Mouse (Mus musculus): ENCODE data around the gene Raf1. TPM values are rescaled to one million over a fixed set of nuclear protein-coding genes. Genes with fewer than 3 reads are reported as not detected.

The Raf1 gene
- polyA plus RNA-seq, 1 experiment from 2014 or later = 39.6 TPM

- Histone ChIP-seq H3K27me3 (ENCODE audit: insufficient read depth, low read length) (no peaks in the 10 kb centered on the region), H3K9me3 (ENCODE audit: low read length) (no peaks in the 10 kb centered on the region), H3K4me1 (ENCODE audit: insufficient read depth) (peaks cover 6% of the 10 kb centered on the region), H3K27ac (ENCODE audit: low read depth) (no peak overlapping the region), H3K4me2 (ENCODE audit: low read depth, low read length) (peak overlapping the region; percentile 78), H3K4me3 (ENCODE audit: low read depth, low read length) (peak overlapping the region; percentile 94; the same call in 1 of the 2 replicates), H3K9ac (replicated peaks) (no peak overlapping the region), H3K36me3 (replicated peaks; ENCODE audit: insufficient read depth, low read length) (peaks cover 6% of the 10 kb centered on the region; the same call in 1 of the 2 replicates)
- ATAC-seq (no peak), DNase-seq (peak; percentile 13)
- 67% methylated on average over 4 of the region's 4 CpGs for WGBS (ENCODE audit: insufficient replicate concordance)
- TF ChIP-seq CTCF (IDR thresholded peaks at IDR 0.05; ENCODE audit: low read depth) (peak; percentile 20), EP300 (IDR thresholded peaks at IDR 0.05; ENCODE audit: low read depth) (no peak)
These were observed 75.1 kb downstream of the Raf1 start for GRCm38 (mm10) chr6:115601322-115601714.

- no peak for TF ChIP-seq CTCF (IDR thresholded peaks at IDR 0.05; ENCODE audit: low read depth)
- TF ChIP-seq EP300 (IDR thresholded peaks at IDR 0.05; ENCODE audit: low read depth) = no peak
- ATAC-seq (no peak), DNase-seq (no peak)
- H3K27me3 ChIP-seq (ENCODE audit: insufficient read depth, low read length) = no peaks in the 10 kb centered on the region
- no peak overlapping the region for H3K27ac ChIP-seq (ENCODE audit: low read depth)
- no peak overlapping the region for H3K9ac ChIP-seq (replicated peaks)
- 50% methylated on average over 3 of the region's 3 CpGs for WGBS (ENCODE audit: insufficient replicate concordance)
- no peaks in the 10 kb centered on the region for H3K4me1 ChIP-seq (ENCODE audit: insufficient read depth)
- H3K4me3 ChIP-seq (ENCODE audit: low read depth, low read length) = no peak overlapping the region
- H3K4me2 ChIP-seq (ENCODE audit: low read depth, low read length) = no peak overlapping the region
- H3K9me3 ChIP-seq (ENCODE audit: low read length) = no peaks in the 10 kb centered on the region
- H3K36me3 ChIP-seq (replicated peaks; ENCODE audit: insufficient read depth, low read length) = no peaks in the 10 kb centered on the region
These were observed 80.8 kb downstream of the Raf1 start for GRCm38 (mm10) chr6:115595667-115596066.

DNA sequence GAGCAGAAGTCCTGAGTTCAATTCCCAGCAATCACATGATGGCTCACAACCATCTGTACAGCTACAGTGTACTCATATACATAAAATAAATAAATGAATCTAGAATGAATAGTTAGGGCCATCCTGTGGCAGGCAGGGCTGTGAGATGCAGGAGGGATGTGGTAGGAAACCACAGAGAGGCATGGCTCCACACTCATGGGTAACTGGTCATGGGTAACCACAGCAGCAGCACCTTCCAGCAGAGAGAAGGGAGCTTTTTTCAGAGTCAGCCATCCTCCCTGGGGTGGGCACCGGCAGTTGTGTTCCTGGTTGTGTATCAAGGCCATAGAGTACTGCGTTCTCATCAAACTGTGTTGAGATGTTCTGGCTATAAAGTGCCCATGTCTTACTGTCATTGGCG is 82.0 kb downstream of the Raf1 start:
- Histone ChIP-seq H3K4me1 (ENCODE audit: insufficient read depth) (no peaks in the 10 kb centered on the region; the same call in 1 of the 2 replicates), H3K9ac (replicated peaks) (no peak overlapping the region), H3K4me3 (ENCODE audit: low read depth, low read length) (no peak overlapping the region), H3K9me3 (ENCODE audit: low read length) (no peaks in the 10 kb centered on the region), H3K27ac (ENCODE audit: low read depth) (no peak overlapping the region), H3K4me2 (ENCODE audit: low read depth, low read length) (no peak overlapping the region), H3K36me3 (replicated peaks; ENCODE audit: insufficient read depth, low read length) (no peaks in the 10 kb centered on the region), H3K27me3 (ENCODE audit: insufficient read depth, low read length) (no peaks in the 10 kb centered on the region)
- no peak for TF ChIP-seq CTCF (IDR thresholded peaks at IDR 0.05; ENCODE audit: low read depth)
- no peak for TF ChIP-seq EP300 (IDR thresholded peaks at IDR 0.05; ENCODE audit: low read depth)
- WGBS (ENCODE audit: insufficient replicate concordance) = 40% methylated on average over 3 of the region's 3 CpGs
- DNase-seq = no peak
- ATAC-seq = no peak

- H3K27me3 ChIP-seq (ENCODE audit: insufficient read depth, low read length) = no peaks in the 10 kb centered on the region
- no peak overlapping the region for H3K27ac ChIP-seq (ENCODE audit: low read depth)
- no peak for ATAC-seq
- H3K36me3 ChIP-seq (replicated peaks; ENCODE audit: insufficient read depth, low read length) = no peaks in the 10 kb centered on the region
- H3K4me3 ChIP-seq (ENCODE audit: low read depth, low read length) = no peak overlapping the region
- no peak overlapping the region for H3K4me2 ChIP-seq (ENCODE audit: low read depth, low read length)
- 68% methylated on average over 4 of the region's 4 CpGs for WGBS (ENCODE audit: insufficient replicate concordance)
- DNase-seq = no peak
- no peak overlapping the region for H3K9ac ChIP-seq (replicated peaks)
- H3K4me1 ChIP-seq (ENCODE audit: insufficient read depth) = no peaks in the 10 kb centered on the region; the same call in 1 of the 2 replicates
- no peaks in the 10 kb centered on the region for H3K9me3 ChIP-seq (ENCODE audit: low read length)
- no peak for TF ChIP-seq CTCF (IDR thresholded peaks at IDR 0.05; ENCODE audit: low read depth)
- no peak for TF ChIP-seq EP300 (IDR thresholded peaks at IDR 0.05; ENCODE audit: low read depth)
These were observed 83.2 kb downstream of the Raf1 start for GRCm38 (mm10) chr6:115593252-115593651.

DNA sequence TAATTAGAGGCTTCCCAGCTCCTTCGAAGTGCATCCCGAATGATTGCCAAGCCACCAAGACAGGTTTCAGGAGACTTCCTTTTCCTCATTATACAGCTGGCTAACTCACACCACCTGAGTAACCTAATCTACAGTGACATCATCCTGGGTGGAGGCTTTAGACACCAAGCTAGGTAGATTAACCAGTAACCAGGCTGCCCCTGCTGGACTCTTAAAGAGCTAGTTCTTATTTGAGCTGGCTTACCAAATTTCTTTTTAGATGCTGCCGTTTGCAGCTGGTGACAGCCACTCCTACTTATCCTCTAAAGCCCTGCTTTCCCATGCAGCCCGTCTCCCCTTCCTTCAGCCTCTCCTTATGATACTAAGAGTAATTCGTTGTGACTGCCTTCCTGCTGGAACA is 84.0 kb downstream of the Raf1 start, which contains the start of gene Mkrn2os:
Gene Mkrn2os, minus strand, starts transcription at position 119 of the 400 bp plus-strand sequence.
- TF ChIP-seq EP300 (IDR thresholded peaks at IDR 0.05; ENCODE audit: low read depth) (no peak), CTCF (IDR thresholded peaks at IDR 0.05; ENCODE audit: low read depth) (no peak)
- peak within 1 kb of the TSS; percentile 44 for H3K4me3 ChIP-seq (ENCODE audit: low read depth, low read length)
- H3K4me1 ChIP-seq (ENCODE audit: insufficient read depth) = no peaks in the 10 kb centered on the region; the same call in 1 of the 2 replicates
- H3K27ac ChIP-seq (ENCODE audit: low read depth) = peak within 1 kb of the TSS; percentile 76
- no peaks in the 10 kb centered on the region for H3K36me3 ChIP-seq (replicated peaks; ENCODE audit: insufficient read depth, low read length)
- ATAC-seq = peak; percentile 91
- peak within 1 kb of the TSS; percentile 60 for H3K4me2 ChIP-seq (ENCODE audit: low read depth, low read length)
- no peaks in the 10 kb centered on the region for H3K9me3 ChIP-seq (ENCODE audit: low read length)
- WGBS (ENCODE audit: insufficient replicate concordance) = 47% methylated on average over 5 of the region's 5 CpGs
- DNase-seq = no peak
- no peaks in the 10 kb centered on the region for H3K27me3 ChIP-seq (ENCODE audit: insufficient read depth, low read length)
- H3K9ac ChIP-seq (replicated peaks) = peak within 1 kb of the TSS; percentile 38

DNA sequence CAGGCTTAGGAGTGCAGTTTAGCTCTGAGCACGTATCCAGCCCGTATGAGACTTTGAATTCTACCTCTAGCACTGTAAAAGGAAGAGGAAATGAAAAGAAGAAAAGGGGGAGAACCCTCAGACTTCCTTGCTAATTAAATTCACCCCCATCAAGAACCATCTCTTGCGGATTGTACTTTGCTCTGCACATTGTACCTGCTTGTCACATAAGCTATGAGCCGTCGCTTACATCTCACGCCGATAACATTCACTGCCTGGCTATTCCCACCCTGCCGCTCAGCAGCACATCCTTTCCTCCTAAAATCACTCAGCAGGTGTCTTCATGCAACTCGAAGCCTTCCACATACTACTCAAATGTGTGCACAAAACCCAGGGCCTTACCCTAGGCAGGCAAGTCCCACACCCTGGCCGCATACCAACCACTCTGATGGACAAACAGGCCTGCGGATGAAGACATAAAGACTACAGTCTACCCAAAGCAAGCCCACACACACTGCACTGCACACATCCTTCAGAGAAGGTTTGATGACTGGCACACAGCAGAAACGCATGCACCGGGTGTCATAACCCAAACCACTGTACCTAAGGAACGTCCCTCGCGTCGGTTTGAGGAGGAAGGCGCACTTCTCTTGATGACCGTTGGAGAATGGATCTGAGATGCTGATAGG is 84.6 kb downstream of the Raf1 start:
- H3K36me3 ChIP-seq (replicated peaks; ENCODE audit: insufficient read depth, low read length) = no peaks in the 10 kb centered on the region
- TF ChIP-seq EP300 (IDR thresholded peaks at IDR 0.05; ENCODE audit: low read depth) = no peak
- no peak for TF ChIP-seq CTCF (IDR thresholded peaks at IDR 0.05; ENCODE audit: low read depth)
- no peaks in the 10 kb centered on the region for H3K27me3 ChIP-seq (ENCODE audit: insufficient read depth, low read length)
- no peaks in the 10 kb centered on the region; the same call in 1 of the 2 replicates for H3K4me1 ChIP-seq (ENCODE audit: insufficient read depth)
- WGBS (ENCODE audit: insufficient replicate concordance) = 62% methylated on average over 19 of the region's 19 CpGs
- H3K9me3 ChIP-seq (ENCODE audit: low read length) = no peaks in the 10 kb centered on the region
- DNase-seq (no peak), ATAC-seq (peak; percentile 60)
- H3K4me3 ChIP-seq (ENCODE audit: low read depth, low read length) = peak overlapping the region; percentile 44
- H3K27ac ChIP-seq (ENCODE audit: low read depth) = peak overlapping the region; percentile 76
- H3K9ac ChIP-seq (replicated peaks) = peak overlapping the region; percentile 2
- H3K4me2 ChIP-seq (ENCODE audit: low read depth, low read length) = peak overlapping the region; percentile 60

Data from liver, postnatal 0 days (tissue).